16 mouse cellular contexts compared by ENCODE assay signal in the genomic region with DNA sequence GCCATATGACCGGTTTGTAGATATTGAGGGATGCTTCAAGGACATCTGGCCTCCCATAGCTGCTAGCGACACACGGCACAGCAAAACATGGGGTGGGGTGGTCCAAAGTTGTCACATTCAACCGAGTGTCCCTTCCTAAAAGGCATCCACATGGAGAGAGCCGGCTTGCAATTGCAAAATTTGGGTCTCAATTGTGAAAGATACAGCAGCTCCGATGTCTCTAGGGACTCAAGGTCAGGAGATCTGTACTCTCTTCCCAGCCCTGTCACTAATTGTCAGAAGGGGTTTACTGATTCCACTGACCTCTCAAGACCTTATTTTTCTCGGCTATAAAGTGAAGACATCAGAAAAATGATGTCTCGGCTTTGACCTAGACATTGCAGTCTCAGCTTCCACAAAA. TPM values are rescaled to one million over a fixed set of nuclear protein-coding genes. Genes with fewer than 3 reads are reported as not detected.
"Had no signal": no experiment of that assay in that cellular context is flagged by ENCODE, and none has a peak within 500 bp of the region (broad histone marks: within the 10 kb centered on the region; RNA-seq: fewer than 3 reads in every experiment).

No protein-coding gene starts in this region.

- H3K4me2 ChIP-seq: liver, embryonic 15.5 days; lung, embryonic 14.5 days; midbrain, embryonic 11.5 days; midbrain, embryonic 13.5 days; midbrain, embryonic 15.5 days; neural tube, embryonic 12.5 days; stomach, embryonic 15.5 days had no signal

- H3K27me3 ChIP-seq: neural tube, embryonic 12.5 days; stomach, embryonic 15.5 days had no signal

- H3K9ac ChIP-seq: liver, embryonic 15.5 days; liver, postnatal 0 days; lung, embryonic 14.5 days; midbrain, embryonic 13.5 days; midbrain, embryonic 15.5 days; neural tube, embryonic 12.5 days; stomach, embryonic 15.5 days had no signal

- DNase-seq: liver, postnatal 0 days; lung, embryonic 14.5 days; lung, postnatal 36 days; right cerebral cortex, postnatal 14 days; thymus, adult 2 months; thymus, postnatal 25 days; thymus, postnatal 4 days had no signal

- H3K27ac ChIP-seq: liver, embryonic 15.5 days; macrophage; midbrain, embryonic 13.5 days; midbrain, embryonic 15.5 days; neural tube, embryonic 12.5 days; stomach, embryonic 15.5 days; stomach, postnatal 0 days had no signal

- H3K4me1 ChIP-seq: liver, embryonic 15.5 days; megakaryocyte, embryonic 14.5 days; midbrain, embryonic 13.5 days; midbrain, embryonic 15.5 days; neural tube, embryonic 12.5 days; stomach, embryonic 15.5 days had no signal

- ATAC-seq: liver, postnatal 0 days; midbrain, embryonic 13.5 days; midbrain, embryonic 15.5 days had no signal

- H3K36me3 ChIP-seq: liver, embryonic 15.5 days; midbrain, embryonic 13.5 days; midbrain, embryonic 15.5 days; neural tube, embryonic 12.5 days; stomach, embryonic 15.5 days had no signal

- H3K9me3 ChIP-seq: liver, embryonic 15.5 days; megakaryocyte, embryonic 14.5 days; midbrain, embryonic 13.5 days; midbrain, embryonic 15.5 days; neural tube, embryonic 12.5 days; stomach, embryonic 15.5 days had no signal

- H3K4me3 ChIP-seq: liver, embryonic 15.5 days; megakaryocyte, embryonic 14.5 days; midbrain, embryonic 13.5 days; midbrain, embryonic 15.5 days; neural tube, embryonic 12.5 days; stomach, embryonic 15.5 days had no signal

RNA-seq across cellular contexts. Expression of gene Egflam, which starts 6.3 kb away (rescaled TPM):
- polyA plus RNA-seq: macrophage had no signal
